Mouse (Mus musculus) heart, postnatal 0 days (tissue): ENCODE results near the gene Polr2h.

Experiments used
- CTCF ChIP-seq: IDR thresholded peaks from 2 replicates; pipeline ENCODE4 v1.5.1; 2016; ENCODE audit warnings: antibody characterized with exemption, control low read depth, low read depth
- EP300 ChIP-seq: IDR thresholded peaks from 2 replicates; pipeline ENCODE4 v1.6.1; 2016; ENCODE audit warnings: antibody characterized with exemption, low read depth

GRCm38 (mm10) chr16:20708220-20708938, 9.1 kb upstream of the Polr2h start:
- TF ChIP-seq EP300 (no peak), CTCF (no peak)
